Comparison of ENCODE assay signal across 1 mouse cellular context in the genomic region with DNA sequence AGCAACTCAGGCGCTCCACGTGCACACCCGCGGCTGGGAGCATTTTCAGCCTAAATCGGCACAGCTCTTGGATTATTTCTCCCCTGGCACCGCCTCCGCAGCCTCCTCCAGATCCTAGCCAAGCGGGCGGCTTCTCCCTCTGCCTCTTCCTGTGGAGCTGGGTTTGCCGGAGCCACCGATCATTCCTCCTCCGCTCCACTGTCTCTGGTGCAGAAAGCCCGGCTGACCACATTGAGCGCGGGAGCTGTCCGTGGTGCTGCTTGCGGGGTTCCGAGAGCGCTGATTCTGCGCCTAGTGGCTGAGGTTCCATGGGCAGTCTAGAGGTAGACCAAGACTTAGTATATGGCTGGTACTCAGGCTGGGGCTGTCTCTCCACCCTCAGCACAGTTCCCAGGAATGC.
TF ChIP-seq lines count a peak whose summit lies in the region.

No protein-coding gene starts in this region.

TF ChIP-seq in C2C12, 6 proteins besides CTCF, POLR2A, EP300 and RAD21 (continued from another document):
- TF ChIP-seq FOSL1 (IDR thresholded peaks at IDR 0.05; ENCODE audit: insufficient read depth, low read length, poor library complexity, severe bottlenecking): no peak
